8 mouse cellular contexts compared by ENCODE assay signal in the genomic region with DNA sequence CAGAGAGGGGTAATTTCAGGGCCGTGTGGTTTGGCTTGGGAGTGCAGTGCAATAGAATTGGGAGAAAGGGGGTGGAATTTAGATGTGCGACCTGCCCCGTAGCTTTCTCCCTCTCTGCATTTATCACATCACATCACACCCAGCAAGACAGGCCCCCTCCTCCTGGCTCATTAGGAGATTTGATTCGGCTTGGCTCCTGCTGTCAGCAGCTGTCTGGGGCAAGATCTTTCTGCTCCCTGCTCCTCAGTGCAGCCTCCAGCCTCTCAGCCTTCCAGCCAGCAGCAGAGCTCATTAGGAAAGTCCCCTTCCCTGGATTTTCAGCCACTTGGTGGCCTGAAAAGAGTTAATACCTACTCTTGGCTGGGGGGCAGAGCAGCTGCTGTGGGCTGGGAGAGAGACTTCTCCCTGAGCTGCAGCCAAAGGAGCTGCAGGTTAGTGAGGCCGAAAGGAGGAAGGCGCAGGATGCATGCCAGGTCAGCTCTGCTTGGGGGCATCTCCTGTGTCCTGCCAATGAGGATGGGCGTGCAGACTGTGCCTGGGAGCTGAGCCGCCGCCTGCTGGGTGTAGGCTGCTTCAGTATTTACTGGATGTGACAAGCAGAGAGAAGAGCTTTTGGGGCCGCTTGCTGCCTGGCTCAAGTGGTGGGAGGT. TPM values are rescaled to one million over a fixed set of nuclear protein-coding genes. Genes with fewer than 3 reads are reported as not detected.
A peak's percentile ranks its signal among the peaks of the same experiment; 100 is the strongest.
DNase-seq lines count a peak whose midpoint lies in the region; ATAC-seq and TF ChIP-seq lines count a peak whose summit lies in the region.

No protein-coding gene starts in this region.

- H3K9ac ChIP-seq in embryonic facial prominence, embryonic 14.5 days (ENCODE audit: low read depth, low read length) = 0 out of 2 replicates have a peak overlapping the region, but pooled peaks have one; percentile 19

- WGBS in embryonic facial prominence, embryonic 14.5 days = 8% methylated on average over 9 of the region's 10 CpGs

- no peak for TF ChIP-seq CTCF in gastrocnemius, adult 2 months (IDR thresholded peaks at IDR 0.05)

- H3K4me3 ChIP-seq in gastrocnemius, adult 2 months = no peak overlapping the region
- no peak overlapping the region for H3K4me3 ChIP-seq in embryonic facial prominence, embryonic 14.5 days (ENCODE audit: low read depth, low read length)

- H3K4me2 ChIP-seq in embryonic facial prominence, embryonic 14.5 days (ENCODE audit: low read depth, low read length) = peak overlapping the region; percentile 37; the same call in 1 of the 2 replicates

- intact Hi-C loops in gastrocnemius, adult 2 months (cut with DNase I) = no loop called here
- intact Hi-C loops in left cerebral cortex, postnatal 36 days (cut with DNase I) = loop anchor here (5.0 kb wide), 2 partner anchors 77 to 108 kb away; a partner anchor contains a TSS

- ATAC-seq in embryonic facial prominence, embryonic 14.5 days (ENCODE audit: low read depth) = peak; percentile 89

- DNase-seq in gastrocnemius, adult 2 months = peak; percentile 33
- no peak for DNase-seq in gastrocnemius, postnatal 25 days
- DNase-seq in Muller cell, postnatal 12 days (ENCODE audit: inconsistent ontology term) = peak; percentile 78
- peak; percentile 83 for DNase-seq in embryonic facial prominence, embryonic 14.5 days (ENCODE audit: low spot score)
- DNase-seq in left cerebral cortex, postnatal 36 days (ENCODE audit: low spot score in 2 of 2) = peak; percentile 53 to 69
- peak; percentile 84 for DNase-seq in retina, embryonic 14.5 days (ENCODE audit: low spot score)
- DNase-seq in adrenal gland, adult 8-10 months = no peak
- DNase-seq in kidney, adult 11 months = no peak

- peaks cover 15% of the 10 kb centered on the region; the same call in 1 of the 2 replicates for H3K27me3 ChIP-seq in embryonic facial prominence, embryonic 14.5 days (replicated peaks; ENCODE audit: control insufficient read depth, insufficient read depth, low read length)

- no peaks in the 10 kb centered on the region for H3K36me3 ChIP-seq in embryonic facial prominence, embryonic 14.5 days (ENCODE audit: control insufficient read depth, insufficient read depth, low read length)

- no peaks in the 10 kb centered on the region for H3K9me3 ChIP-seq in embryonic facial prominence, embryonic 14.5 days (ENCODE audit: control insufficient read depth, low read length)

- H3K27ac ChIP-seq in gastrocnemius, adult 2 months = no peak overlapping the region
- H3K27ac ChIP-seq in embryonic facial prominence, embryonic 14.5 days (replicated peaks; ENCODE audit: low read depth, low read length) = no peak overlapping the region; the same call in 1 of the 2 replicates

- H3K4me1 ChIP-seq in embryonic facial prominence, embryonic 14.5 days (ENCODE audit: control insufficient read depth, insufficient read depth, low read length) = peaks cover 27% of the 10 kb centered on the region

RNA-seq across cellular contexts. Expression of a gene that starts 12.4 kb away (rescaled TPM):
- not detected for total RNA-seq in gastrocnemius, adult 2 months (2021)
- total RNA-seq in gastrocnemius, postnatal 25 days (2021) = under 1 TPM in 1 of 2 experiments, not detected in 1; 0.32 TPM
- 1.3 and 1.4 TPM in 2 replicates for polyA plus RNA-seq in embryonic facial prominence, embryonic 14.5 days (2014; fragmentation: Nextera tagmentation; extraction: Ambion mirVana)
- total RNA-seq in left cerebral cortex, postnatal 36 days (2021) = 10 to 100 TPM; 61.6 to 65.5 TPM
- under 1 TPM; 0.03 to 0.25 (median 0.15) TPM for total RNA-seq in adrenal gland, adult 8-10 months (2022)

Comparison
In these comparisons a context has a peak if more than half of its experiments do, and no peak if none do; other contexts are left out.
1. DNase-seq: peak in gastrocnemius, adult 2 months (single experiment), Muller cell, postnatal 12 days (single experiment), embryonic facial prominence, embryonic 14.5 days (single experiment), left cerebral cortex, postnatal 36 days (2 of 2) and retina, embryonic 14.5 days (single experiment); none in gastrocnemius, postnatal 25 days (single experiment), adrenal gland, adult 8-10 months (single experiment) and kidney, adult 11 months (single experiment).
2. RNA of a gene that starts 12.4 kb away (total RNA-seq): 61.6 to 65.5 TPM in left cerebral cortex, postnatal 36 days; 0.32 TPM in gastrocnemius, postnatal 25 days, 0.03 to 0.25 TPM in adrenal gland, adult 8-10 months and not detected in gastrocnemius, adult 2 months; every median in the first group is over 10 times any median in the second.